ENCODE assay signal across 21 mouse cellular contexts in the genomic region with DNA sequence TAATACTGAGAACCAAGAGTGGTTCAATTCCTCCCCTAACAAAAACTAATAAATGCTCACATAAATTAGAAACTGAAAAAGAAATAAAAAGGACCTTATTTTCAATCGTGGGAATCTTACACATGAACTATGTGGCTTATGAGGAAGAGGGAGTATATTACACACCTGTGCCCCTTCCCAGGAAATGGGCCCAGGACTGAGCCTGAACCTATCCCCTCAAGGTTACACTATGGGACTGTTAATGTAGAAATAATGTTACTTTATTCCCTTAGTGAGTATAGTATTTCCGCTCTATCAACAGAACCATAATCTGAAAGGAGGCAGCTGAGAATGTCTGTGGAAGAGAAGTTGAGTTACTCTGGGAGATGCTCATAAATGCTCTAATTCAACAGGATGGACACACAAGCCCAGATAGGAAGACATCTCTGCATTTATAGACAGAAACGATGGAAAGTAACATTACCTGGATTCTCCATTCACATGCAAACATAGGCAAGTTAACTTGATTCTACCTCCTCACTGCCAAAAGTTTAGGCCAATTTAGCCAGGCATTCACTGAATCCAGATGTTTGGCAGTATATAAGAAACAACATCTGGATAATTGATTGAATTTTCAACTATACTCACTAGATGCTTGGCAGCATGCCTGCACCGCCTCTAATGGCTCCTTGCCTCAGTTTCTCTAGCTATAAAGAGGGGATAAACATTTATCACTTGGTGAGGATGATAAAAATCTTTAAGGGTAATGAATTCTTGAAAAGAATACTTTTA.
DNase-seq lines count a peak whose midpoint lies in the region; ATAC-seq and TF ChIP-seq lines count a peak whose summit lies in the region.
"Had no signal": no experiment of that assay in that cellular context is flagged by ENCODE, and none has a peak within 500 bp of the region (broad histone marks: within the 10 kb centered on the region; RNA-seq: fewer than 3 reads in every experiment).

No protein-coding gene starts in this region.

- H3K27me3 ChIP-seq in limb, embryonic 13.5 days: 0 out of 2 replicates have a peak, but pooled peaks cover 3% of the 10 kb centered on the region
- peaks cover 13% of the 10 kb centered on the region for H3K27me3 ChIP-seq in limb, embryonic 10.5 days (ENCODE audit: low read depth, poor library complexity, severe bottlenecking)
- H3K27me3 ChIP-seq in liver, embryonic 11.5 days (replicated peaks; ENCODE audit: control insufficient read depth, insufficient read depth, low read length): no peaks in the 10 kb centered on the region
- H3K27me3 ChIP-seq: embryonic facial prominence, embryonic 13.5 days; forebrain, embryonic 12.5 days had no signal

- 0 out of 2 replicates have a peak, but pooled peaks cover 4% of the 10 kb centered on the region for H3K4me1 ChIP-seq in limb, embryonic 13.5 days
- no peaks in the 10 kb centered on the region for H3K4me1 ChIP-seq in limb, embryonic 10.5 days
- no peaks in the 10 kb centered on the region for H3K4me1 ChIP-seq in embryonic fibroblast, embryonic 13.5 days (ENCODE audit: control insufficient read depth, insufficient read depth, low read length)
- no peaks in the 10 kb centered on the region for H3K4me1 ChIP-seq in liver, embryonic 11.5 days (replicated peaks; ENCODE audit: control insufficient read depth, insufficient read depth, low read length)
- H3K4me1 ChIP-seq: embryonic facial prominence, embryonic 13.5 days; forebrain, embryonic 12.5 days had no signal

- H3K4me3 ChIP-seq in limb, embryonic 13.5 days: no peak overlapping the region
- H3K4me3 ChIP-seq in limb, embryonic 10.5 days: no peak overlapping the region
- H3K4me3 ChIP-seq in embryonic fibroblast, embryonic 13.5 days (ENCODE audit: insufficient read depth, low read length): no peak overlapping the region
- H3K4me3 ChIP-seq in liver, embryonic 11.5 days (ENCODE audit: low read depth, low read length): no peak overlapping the region
- H3K4me3 ChIP-seq: embryonic facial prominence, embryonic 13.5 days; erythroblast, embryonic 14.5 days; forebrain, embryonic 10.5 days; forebrain, embryonic 12.5 days had no signal

- no peak overlapping the region for H3K4me2 ChIP-seq in limb, embryonic 13.5 days (replicated peaks)
- H3K4me2 ChIP-seq in liver, embryonic 11.5 days: no peak overlapping the region
- H3K4me2 ChIP-seq: embryonic facial prominence, embryonic 13.5 days; forebrain, embryonic 12.5 days had no signal

- no peak for TF ChIP-seq POLR2A in embryonic fibroblast, embryonic 13.5 days (IDR thresholded peaks at IDR 0.05; ENCODE audit: low read depth, low read length)

- H3K27ac ChIP-seq in limb, embryonic 13.5 days: no peak overlapping the region; the same call in 1 of the 2 replicates
- no peak overlapping the region for H3K27ac ChIP-seq in limb, embryonic 10.5 days
- 0 out of 2 replicates have a peak overlapping the region, but pooled peaks have one; percentile 17 for H3K27ac ChIP-seq in embryonic fibroblast, embryonic 13.5 days (ENCODE audit: insufficient read depth, low read length)
- no peak overlapping the region for H3K27ac ChIP-seq in liver, embryonic 11.5 days (ENCODE audit: low read depth, low read length)
- H3K27ac ChIP-seq: embryonic facial prominence, embryonic 13.5 days; forebrain, embryonic 10.5 days; forebrain, embryonic 12.5 days had no signal

- intact Hi-C loops in left cerebral cortex, postnatal 4 days (cut with DNase I): no loop called here

- TF ChIP-seq CTCF in embryonic fibroblast, embryonic 13.5 days (IDR thresholded peaks at IDR 0.05; ENCODE audit: borderline replicate concordance, insufficient read depth, low read length): no peak

- no peak overlapping the region for H3K9ac ChIP-seq in limb, embryonic 13.5 days
- no peak overlapping the region for H3K9ac ChIP-seq in liver, embryonic 11.5 days (ENCODE audit: low read depth, low read length)
- H3K9ac ChIP-seq: embryonic facial prominence, embryonic 13.5 days; forebrain, embryonic 12.5 days had no signal

- DNase-seq in limb, embryonic 10.5 days (ENCODE audit: low spot score): no peak
- no peak for DNase-seq in liver, embryonic 11.5 days (ENCODE audit: low spot score)
- no peak for DNase-seq in left cerebral cortex, postnatal 4 days
- DNase-seq: adrenal gland, adult 8-10 months; adrenal gland, postnatal 14 days; adrenal gland, postnatal 36 days; cerebellum, adult 11-12 months; cerebellum, adult 2 months; cerebellum, adult 9-10 months; cerebellum, postnatal 10 days; cerebellum, postnatal 25 days had no signal

- ATAC-seq in limb, embryonic 13.5 days (ENCODE audit: low FRiP score, low read depth): peak; percentile 80; the same call in 1 of the 2 replicates
- no peak for ATAC-seq in liver, embryonic 11.5 days (replicated peaks; ENCODE audit: low FRiP score)
- ATAC-seq: activated CD4-positive, CD25-positive, alpha-beta regulatory T cell, adult 4 months; forebrain, embryonic 14.5 days; forebrain, embryonic 16.5 days; Patski had no signal

- H3K9me3 ChIP-seq in limb, embryonic 13.5 days: no peaks in the 10 kb centered on the region
- no peaks in the 10 kb centered on the region for H3K9me3 ChIP-seq in limb, embryonic 10.5 days (replicated peaks)
- H3K9me3 ChIP-seq in liver, embryonic 11.5 days (ENCODE audit: control insufficient read depth, low read length): no peaks in the 10 kb centered on the region
- H3K9me3 ChIP-seq: embryonic facial prominence, embryonic 13.5 days; forebrain, embryonic 10.5 days; forebrain, embryonic 12.5 days had no signal

- no peaks in the 10 kb centered on the region for H3K36me3 ChIP-seq in limb, embryonic 13.5 days
- peaks cover 49% of the 10 kb centered on the region for H3K36me3 ChIP-seq in limb, embryonic 10.5 days
- no peaks in the 10 kb centered on the region for H3K36me3 ChIP-seq in liver, embryonic 11.5 days (ENCODE audit: control insufficient read depth, insufficient read depth, low read length)
- H3K36me3 ChIP-seq: embryonic facial prominence, embryonic 13.5 days; forebrain, embryonic 12.5 days had no signal

- WGBS in limb, embryonic 13.5 days: 44% methylated on average over 4 of the region's 4 CpGs
- WGBS in limb, embryonic 10.5 days: 91% methylated on average over 4 of the region's 4 CpGs
- WGBS in liver, embryonic 11.5 days: 90% methylated on average over 4 of the region's 4 CpGs
